Mouse (Mus musculus) hindbrain, embryonic 14.5 days (tissue): ENCODE measurements around the gene Hs6st3. TPM values are rescaled to one million over a fixed set of nuclear protein-coding genes. Genes with fewer than 3 reads are reported as not detected.

Experiments used
- ATAC-seq: fragments of 200-750 bp; cut with Nextera tagmentation; 2 replicates; pipeline ENCODE4 v1.8.0; 2017; ENCODE audit warnings: moderate number of reproducible peaks, mild to moderate bottlenecking, moderate TSS enrichment, moderate library complexity; ENCODE audit not compliant: low FRiP score
- DNase-seq: peaks from one replicate; pipeline ENCODE4 v3.0.0-alpha.2; 2015; ENCODE audit warnings: low spot score
- H3K27ac ChIP-seq: fragments of 300-500 bp; sonication (generic); 2 replicates; pipeline ENCODE4 v1.5.1; 2014; ENCODE audit warnings: mild to moderate bottlenecking, moderate library complexity
- H3K27me3 ChIP-seq: fragments of 300-500 bp; sonication (generic); 2 replicates; pipeline ENCODE4 v1.6.1; 2014; ENCODE audit warnings: mild to moderate bottlenecking, low read length, mixed read lengths; ENCODE audit not compliant: control insufficient read depth, insufficient read depth
- H3K36me3 ChIP-seq: fragments of 300-500 bp; sonication (generic); replicated peaks from 2 replicates; pipeline ENCODE4 v1.6.1; 2014; ENCODE audit not compliant: control insufficient read depth, insufficient read depth
- H3K4me1 ChIP-seq: fragments of 300-500 bp; sonication (generic); replicated peaks from 2 replicates; pipeline ENCODE4 v1.6.1; 2014; ENCODE audit warnings: antibody characterized with exemption, low read length, mixed read lengths; ENCODE audit not compliant: control insufficient read depth, insufficient read depth
- H3K4me2 ChIP-seq: fragments of 300-500 bp; sonication (generic); replicated peaks from 2 replicates; pipeline ENCODE4 v1.6.1; 2014; ENCODE audit warnings: mild to moderate bottlenecking, moderate library complexity
- H3K4me3 ChIP-seq: fragments of 300-500 bp; sonication (generic); replicated peaks from 2 replicates; pipeline ENCODE4 v1.5.1; 2014; ENCODE audit warnings: mild to moderate bottlenecking, low read length
- H3K9ac ChIP-seq: fragments of 300-500 bp; sonication (generic); 2 replicates; pipeline ENCODE4 v1.6.1; 2014
- H3K9me3 ChIP-seq: fragments of 300-500 bp; sonication (generic); 2 replicates; pipeline ENCODE4 v1.6.1; 2016; ENCODE audit warnings: low read length; ENCODE audit not compliant: control insufficient read depth
- WGBS: fragments of 180-500 bp; shearing (Covaris S2); extraction: QIAGEN DNeasy Blood & Tissue Kit; methylation state at CpG from one replicate; pipeline ENCODE4 v1.1.7; 2014; 5-methylcytosine and 5-hydroxymethylcytosine counted together
- polyA plus RNA-seq: library from polyadenylated mRNA; unstranded; fragments of >200 nt; fragmentation: Nextera tagmentation; extraction: Ambion mirVana; gene quantifications from 2 replicates; pipeline ENCODE4 v1.2.1, GENCODE M21; 2014

Gene Hs6st3
- polyA plus RNA-seq, 1 experiment from 2014 or later: 4.3 TPM

- no peaks in the 10 kb centered on the region for H3K9me3 ChIP-seq
- no peak overlapping the region for H3K4me3 ChIP-seq
- H3K4me2 ChIP-seq: no peak overlapping the region
- no peaks in the 10 kb centered on the region for H3K36me3 ChIP-seq
- H3K4me1 ChIP-seq: no peaks in the 10 kb centered on the region
- H3K27ac ChIP-seq: no peak overlapping the region
- H3K27me3 ChIP-seq: no peaks in the 10 kb centered on the region
- H3K9ac ChIP-seq: no peak overlapping the region
- ATAC-seq: no peak
- no peak for DNase-seq
- 85% methylated on average over 3 of the region's 3 CpGs for WGBS
Measured at GRCm38 (mm10) chr14:119633626-119634025, 495.5 kb downstream of the Hs6st3 start.

- Histone ChIP-seq H3K27ac (no peak overlapping the region), H3K9ac (no peak overlapping the region), H3K4me2 (no peak overlapping the region), H3K9me3 (no peaks in the 10 kb centered on the region), H3K36me3 (no peaks in the 10 kb centered on the region), H3K27me3 (no peaks in the 10 kb centered on the region), H3K4me1 (no peaks in the 10 kb centered on the region), H3K4me3 (no peak overlapping the region)
- no peak for ATAC-seq
- 87% methylated on average over 1 of the region's 1 CpGs for WGBS
- DNase-seq: no peak
Measured at GRCm38 (mm10) chr14:119642874-119643273, 504.7 kb downstream of the Hs6st3 start.

GRCm38 (mm10) chr14:119643840-119644239 lies 505.7 kb downstream of the Hs6st3 start:
- 97% methylated on average over 12 of the region's 12 CpGs for WGBS
- no peaks in the 10 kb centered on the region for H3K9me3 ChIP-seq

DNA sequence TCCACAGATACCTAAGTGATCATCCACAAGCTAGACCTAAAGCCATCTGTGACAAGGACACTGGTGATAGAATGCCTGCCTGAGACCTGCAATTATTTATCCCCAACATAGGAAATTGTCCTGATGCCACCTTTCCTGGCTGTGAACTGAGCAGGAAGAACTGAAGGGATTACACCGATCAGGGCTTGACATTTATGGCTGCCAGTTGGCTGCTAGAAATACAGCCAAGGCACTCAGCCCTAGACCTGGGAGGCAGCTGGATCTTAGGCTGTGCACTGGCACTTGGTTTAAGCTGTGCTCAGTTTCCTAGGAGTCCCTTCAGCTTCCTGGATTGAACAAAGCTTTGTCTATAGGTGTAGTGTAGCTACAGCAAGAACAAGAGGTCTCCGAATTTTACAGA lies 518.8 kb downstream of the Hs6st3 start:
- Histone ChIP-seq H3K27ac (no peak overlapping the region), H3K4me2 (no peak overlapping the region), H3K27me3 (no peaks in the 10 kb centered on the region), H3K4me1 (no peaks in the 10 kb centered on the region), H3K9ac (no peak overlapping the region), H3K4me3 (no peak overlapping the region), H3K9me3 (no peaks in the 10 kb centered on the region), H3K36me3 (no peaks in the 10 kb centered on the region)
- DNase-seq (no peak), ATAC-seq (no peak)
- 89% methylated on average over 2 of the region's 2 CpGs for WGBS

More at GRCm38 (mm10) chr14:119643840-119644239, 505.7 kb downstream of the Hs6st3 start:
- Histone ChIP-seq H3K4me1 (no peaks in the 10 kb centered on the region), H3K4me2 (no peak overlapping the region), H3K27me3 (no peaks in the 10 kb centered on the region), H3K4me3 (no peak overlapping the region), H3K36me3 (no peaks in the 10 kb centered on the region), H3K9ac (no peak overlapping the region), H3K27ac (no peak overlapping the region)
- DNase-seq (no peak), ATAC-seq (no peak)

DNA sequence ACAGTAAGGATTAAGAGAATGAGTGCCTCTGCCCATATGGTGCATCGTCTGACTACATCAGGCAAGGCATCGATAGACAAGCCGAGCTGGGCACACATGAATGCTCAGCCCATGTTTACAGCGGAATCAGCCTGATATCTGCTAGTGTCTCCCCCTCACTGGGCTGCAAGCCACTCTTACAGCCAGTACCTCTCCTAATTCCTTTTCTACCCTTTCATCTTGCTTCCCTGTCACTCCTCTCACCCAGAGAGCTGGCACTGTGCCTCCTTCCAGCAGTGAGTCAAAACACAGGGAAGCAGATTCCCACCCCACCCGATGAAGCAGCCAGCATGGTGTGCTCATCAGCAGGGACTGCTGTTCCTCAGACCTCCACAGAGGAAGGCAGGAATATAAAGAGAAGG lies 527.6 kb downstream of the Hs6st3 start:
- Histone ChIP-seq H3K4me3 (no peak overlapping the region), H3K9me3 (no peaks in the 10 kb centered on the region), H3K36me3 (no peaks in the 10 kb centered on the region), H3K9ac (no peak overlapping the region), H3K4me1 (no peaks in the 10 kb centered on the region), H3K27me3 (no peaks in the 10 kb centered on the region), H3K4me2 (no peak overlapping the region), H3K27ac (0 out of 2 replicates have a peak overlapping the region, but pooled peaks have one; percentile 28)
- peak; percentile 80 for ATAC-seq
- DNase-seq: peak; percentile 43
- 62% methylated on average over 5 of the region's 5 CpGs for WGBS

- Histone ChIP-seq H3K27ac (no peak overlapping the region), H3K9ac (no peak overlapping the region), H3K4me2 (no peak overlapping the region), H3K27me3 (no peaks in the 10 kb centered on the region), H3K36me3 (no peaks in the 10 kb centered on the region), H3K4me3 (no peak overlapping the region), H3K4me1 (no peaks in the 10 kb centered on the region), H3K9me3 (no peaks in the 10 kb centered on the region)
- 80% methylated on average over 1 of the region's 1 CpGs for WGBS
- no peak for ATAC-seq
- no peak for DNase-seq
Measured at GRCm38 (mm10) chr14:119667421-119667820, 529.3 kb downstream of the Hs6st3 start.

DNA sequence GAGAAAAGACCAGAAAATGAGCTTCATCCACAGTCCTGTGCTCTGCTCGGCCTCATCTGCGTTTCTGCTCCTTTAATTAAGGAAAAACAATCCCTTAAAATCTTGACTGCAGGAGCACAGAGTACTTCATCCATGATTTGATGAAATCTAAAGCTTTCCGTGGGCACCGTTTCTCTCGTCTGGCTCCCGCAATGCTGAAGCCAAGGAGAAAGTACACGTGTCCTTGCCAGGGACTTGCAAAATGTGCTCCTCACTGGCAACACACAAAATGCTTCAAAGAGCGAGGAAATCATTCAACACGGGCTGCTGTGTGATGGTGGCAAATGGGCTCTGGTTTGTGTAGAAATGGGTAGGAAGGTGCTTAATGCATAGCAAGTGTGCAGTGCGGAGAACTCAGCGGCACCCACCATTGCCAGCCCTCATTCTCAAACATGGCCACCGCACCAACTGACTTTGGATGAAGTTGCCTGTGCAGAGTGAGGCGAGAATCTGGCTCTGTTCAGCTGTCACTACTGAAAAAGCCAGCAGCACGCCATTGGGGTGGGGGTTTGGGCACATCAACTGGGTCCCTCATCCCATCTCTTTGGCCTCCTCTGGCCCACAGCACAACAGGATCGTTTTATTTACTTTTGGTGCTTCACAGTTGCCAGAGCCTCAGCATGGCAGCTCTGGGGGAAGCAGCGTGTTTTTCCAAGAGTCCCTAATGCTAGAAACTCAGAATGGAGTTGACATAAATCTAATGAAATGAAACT lies 532.9 kb downstream of the Hs6st3 start:
- Histone ChIP-seq H3K9me3 (no peaks in the 10 kb centered on the region), H3K4me1 (no peaks in the 10 kb centered on the region), H3K27ac (no peak overlapping the region), H3K27me3 (no peaks in the 10 kb centered on the region), H3K9ac (no peak overlapping the region), H3K4me2 (no peak overlapping the region), H3K36me3 (no peaks in the 10 kb centered on the region), H3K4me3 (no peak overlapping the region)
- DNase-seq (no peak), ATAC-seq (no peak)
- WGBS: 89% methylated on average over 16 of the region's 16 CpGs

DNA sequence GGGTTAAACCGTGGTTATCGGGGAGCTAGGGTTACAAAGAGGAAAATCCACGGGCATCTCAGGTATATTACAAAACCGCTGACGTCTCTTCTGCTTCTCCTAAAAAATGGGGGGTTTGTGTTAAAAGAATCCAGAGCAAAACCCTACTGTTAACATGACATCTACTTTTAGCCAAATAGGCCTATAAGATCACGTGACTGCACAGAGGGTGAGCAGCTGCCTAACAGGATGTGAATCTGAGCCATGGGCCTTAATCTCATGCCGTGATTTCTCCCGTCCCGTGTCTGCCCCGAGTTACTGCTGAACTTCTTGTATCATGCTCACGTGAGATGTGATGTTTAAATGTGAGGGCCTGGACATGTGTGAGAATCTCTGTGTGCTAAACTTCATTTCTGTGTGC lies 540.4 kb downstream of the Hs6st3 start:
- no peaks in the 10 kb centered on the region for H3K4me1 ChIP-seq
- no peak overlapping the region for H3K9ac ChIP-seq
- H3K27me3 ChIP-seq: no peaks in the 10 kb centered on the region
- no peak overlapping the region for H3K4me3 ChIP-seq
- H3K36me3 ChIP-seq: no peaks in the 10 kb centered on the region
- DNase-seq (no peak), ATAC-seq (no peak)
- WGBS: 91% methylated on average over 11 of the region's 11 CpGs
- no peak overlapping the region for H3K27ac ChIP-seq
- H3K4me2 ChIP-seq: no peak overlapping the region
- no peaks in the 10 kb centered on the region for H3K9me3 ChIP-seq

DNA sequence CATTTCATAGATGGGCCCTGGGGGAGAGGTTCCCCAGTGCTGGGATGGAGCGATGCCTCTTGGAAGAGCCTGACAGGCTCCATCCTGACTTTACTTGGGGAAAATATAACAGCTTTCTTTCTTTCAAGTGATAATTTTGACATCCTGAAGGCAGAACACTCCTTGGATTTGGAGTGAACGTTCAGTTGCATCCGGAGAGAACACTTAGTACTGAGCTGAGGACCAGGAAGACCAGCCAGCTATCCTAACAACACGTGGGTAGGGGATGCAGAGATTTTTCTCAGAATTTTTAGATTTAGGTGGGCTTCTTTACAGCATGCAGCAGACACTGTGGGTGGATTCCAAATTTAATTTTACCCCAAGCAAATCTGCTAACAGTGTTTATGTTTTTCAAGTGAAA lies 541.9 kb downstream of the Hs6st3 start:
- H3K4me3 ChIP-seq: no peak overlapping the region
- H3K36me3 ChIP-seq: no peaks in the 10 kb centered on the region
- no peak overlapping the region for H3K9ac ChIP-seq
- ATAC-seq (no peak), DNase-seq (no peak)
- no peak overlapping the region for H3K27ac ChIP-seq
- H3K4me1 ChIP-seq: no peaks in the 10 kb centered on the region
- WGBS: 84% methylated on average over 4 of the region's 4 CpGs
- H3K27me3 ChIP-seq: no peaks in the 10 kb centered on the region
- H3K9me3 ChIP-seq: no peaks in the 10 kb centered on the region
- H3K4me2 ChIP-seq: no peak overlapping the region

GRCm38 (mm10) chr14:119687885-119688284 lies 549.7 kb downstream of the Hs6st3 start:
- no peak overlapping the region for H3K27ac ChIP-seq
- H3K4me1 ChIP-seq: no peaks in the 10 kb centered on the region
- ATAC-seq: peak; percentile 11; the same call in 1 of the 2 replicates
- no peaks in the 10 kb centered on the region for H3K9me3 ChIP-seq
- DNase-seq: no peak
- H3K4me2 ChIP-seq: no peak overlapping the region
- H3K27me3 ChIP-seq: no peaks in the 10 kb centered on the region
- no peaks in the 10 kb centered on the region for H3K36me3 ChIP-seq
- H3K4me3 ChIP-seq: no peak overlapping the region
- no peak overlapping the region for H3K9ac ChIP-seq
- 85% methylated on average over 2 of the region's 2 CpGs for WGBS
